Mouse (Mus musculus): ENCODE data around the gene Rbbp8nl. TPM values are rescaled to one million over a fixed set of nuclear protein-coding genes. Genes with fewer than 3 reads are reported as not detected.
A peak's percentile ranks its signal among the peaks of the same experiment; 100 is the strongest.

Gene Rbbp8nl
- polyA plus RNA-seq, 1 experiment, result not detected

DNA sequence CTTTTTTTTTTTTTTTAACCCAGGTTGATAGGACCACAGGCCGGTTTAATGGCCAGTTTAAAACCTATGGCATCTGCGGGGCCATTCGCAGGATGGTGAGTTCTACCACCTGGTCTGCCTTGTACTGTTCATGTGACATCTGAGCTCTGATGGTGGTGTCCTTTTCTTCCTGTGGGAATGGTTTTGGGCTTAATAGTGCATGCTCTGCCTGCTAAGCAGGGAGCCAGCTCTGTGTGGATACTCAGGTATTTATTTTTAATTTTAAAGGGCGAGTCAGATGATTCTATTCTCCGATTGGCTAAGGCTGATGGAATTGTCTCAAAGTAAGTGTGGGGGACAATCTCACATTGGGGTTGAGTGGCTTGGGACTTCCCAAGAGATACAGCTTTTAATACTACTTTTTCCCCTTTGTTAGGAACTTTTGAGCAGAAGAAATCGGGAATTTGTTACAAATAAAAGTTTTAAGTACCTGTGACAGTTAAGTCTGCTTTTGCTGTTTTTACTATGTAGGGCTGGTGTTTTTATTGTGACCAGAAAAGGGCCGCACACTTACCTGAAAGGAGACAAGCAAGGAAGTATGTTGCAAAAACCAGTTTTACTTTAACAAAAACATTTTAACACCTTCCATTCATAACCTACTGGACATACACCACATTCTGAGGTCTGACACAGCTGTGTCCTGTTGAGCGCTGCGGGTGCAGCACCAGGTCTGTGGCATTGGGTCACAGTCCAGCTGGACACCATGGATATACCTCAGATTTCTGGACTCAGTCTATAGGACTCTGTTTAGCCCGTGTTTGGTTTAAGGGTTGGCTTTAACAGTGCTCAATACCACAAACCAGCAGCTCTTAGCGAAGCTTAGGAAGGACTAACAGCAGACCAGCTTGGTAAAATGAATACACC lies 31.5 kb downstream of the Rbbp8nl start:
- Histone ChIP-seq H3K27me3 (ENCODE audit: control insufficient read depth, insufficient read depth, insufficient read length) (no peaks in the 10 kb centered on the region), H3ac (ENCODE audit: control insufficient read depth, insufficient read length, low read depth) (peak overlapping the region; percentile 97), H3K79me2 (ENCODE audit: control insufficient read depth, insufficient read depth) (peaks cover 42% of the 10 kb centered on the region), H3K4me3 (ENCODE audit: insufficient read depth, poor library complexity, severe bottlenecking) (peak overlapping the region; percentile 96), H3K36me3 (ENCODE audit: control insufficient read depth, insufficient read depth) (peaks cover 44% of the 10 kb centered on the region), H3K79me3 (ENCODE audit: low read depth) (peaks cover 24% of the 10 kb centered on the region)
- TF ChIP-seq CTCF (IDR thresholded peaks at IDR 0.05; ENCODE audit: control insufficient read depth, insufficient read depth, insufficient read length) (no peak), USF1 (IDR thresholded peaks at IDR 0.05; ENCODE audit: low read depth) (no peak), CEBPB (IDR thresholded peaks at IDR 0.05; ENCODE audit: low read depth) (no peak), FOSL1 (IDR thresholded peaks at IDR 0.05; ENCODE audit: insufficient read depth, low read length, poor library complexity, severe bottlenecking) (no peak), MYOG (IDR thresholded peaks at IDR 0.05; ENCODE audit: control insufficient read depth, extremely low read depth, insufficient read length) (no peak), MAX (IDR thresholded peaks at IDR 0.05) (no peak), MYOD1 (IDR thresholded peaks at IDR 0.05; ENCODE audit: control insufficient read depth, insufficient read length, low read depth) (no peak)

GRCm38 (mm10) chr2:180257001-180257521 lies 32.6 kb downstream of the Rbbp8nl start, which contains the start of gene Rps21:
Gene Rps21, plus strand, starts transcription at chr2:180257377.
- peak within 1 kb of the TSS; percentile 96 for H3K4me3 ChIP-seq (ENCODE audit: insufficient read depth, poor library complexity, severe bottlenecking)
- peaks cover 42% of the 10 kb centered on the region for H3K79me2 ChIP-seq (ENCODE audit: control insufficient read depth, insufficient read depth)
- H3ac ChIP-seq (ENCODE audit: control insufficient read depth, insufficient read length, low read depth), result peak within 1 kb of the TSS; percentile 97
- H3K36me3 ChIP-seq (ENCODE audit: control insufficient read depth, insufficient read depth), result peaks cover 43% of the 10 kb centered on the region
- no peak for TF ChIP-seq FOSL1 (IDR thresholded peaks at IDR 0.05; ENCODE audit: insufficient read depth, low read length, poor library complexity, severe bottlenecking)
- TF ChIP-seq MAX (IDR thresholded peaks at IDR 0.05), result peak; percentile 78
- no peaks in the 10 kb centered on the region for H3K27me3 ChIP-seq (ENCODE audit: control insufficient read depth, insufficient read depth, insufficient read length)
- peaks cover 24% of the 10 kb centered on the region for H3K79me3 ChIP-seq (ENCODE audit: low read depth)

DNA sequence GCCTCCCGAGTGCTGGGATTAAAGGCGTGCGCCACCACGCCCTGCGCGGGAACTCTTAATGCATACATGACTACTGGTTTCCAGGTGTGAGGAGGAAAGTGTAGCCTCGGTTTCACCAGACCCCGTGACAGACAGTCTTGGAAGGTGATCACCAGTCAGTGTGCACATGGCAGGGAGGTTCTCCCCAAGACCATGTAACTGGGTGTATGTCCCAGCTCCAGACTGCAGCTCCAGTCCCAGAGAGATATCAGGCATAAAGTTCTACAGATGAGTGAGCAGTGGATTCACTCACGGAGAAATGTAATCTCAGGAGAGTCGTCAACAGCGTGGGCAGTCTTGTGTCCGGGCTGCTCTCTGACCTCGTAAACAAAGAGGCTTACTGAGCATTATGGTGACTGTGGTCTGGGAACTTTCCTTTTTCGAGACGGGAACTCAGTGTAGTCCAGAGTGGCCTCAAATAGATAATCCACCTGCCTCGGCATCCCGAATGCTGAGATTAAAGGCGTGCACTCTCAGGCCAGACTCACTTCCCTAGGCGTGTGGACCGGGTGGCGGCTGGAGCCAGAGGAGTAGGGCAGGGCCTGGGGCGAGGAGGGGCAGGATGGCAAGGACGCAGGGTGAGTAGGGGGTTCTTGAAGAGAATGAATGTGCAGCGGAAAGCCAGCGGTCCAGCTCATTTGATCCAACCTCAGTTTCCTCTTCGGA lies 33.2 kb downstream of the Rbbp8nl start:
- Histone ChIP-seq H3K79me3 (ENCODE audit: low read depth) (peaks cover 24% of the 10 kb centered on the region), H3K36me3 (ENCODE audit: control insufficient read depth, insufficient read depth) (peaks cover 38% of the 10 kb centered on the region), H3ac (ENCODE audit: control insufficient read depth, insufficient read length, low read depth) (peak overlapping the region; percentile 90), H3K4me3 (ENCODE audit: insufficient read depth, poor library complexity, severe bottlenecking) (peak overlapping the region; percentile 96), H3K79me2 (ENCODE audit: control insufficient read depth, insufficient read depth) (peaks cover 42% of the 10 kb centered on the region), H3K27me3 (ENCODE audit: control insufficient read depth, insufficient read depth, insufficient read length) (no peaks in the 10 kb centered on the region)
- TF ChIP-seq USF1 (IDR thresholded peaks at IDR 0.05; ENCODE audit: low read depth) (no peak), MYOG (IDR thresholded peaks at IDR 0.05; ENCODE audit: control insufficient read depth, extremely low read depth, insufficient read length) (no peak), MYOD1 (IDR thresholded peaks at IDR 0.05; ENCODE audit: control insufficient read depth, insufficient read length, low read depth) (no peak), CTCF (IDR thresholded peaks at IDR 0.05; ENCODE audit: control insufficient read depth, insufficient read depth, insufficient read length) (no peak), FOSL1 (IDR thresholded peaks at IDR 0.05; ENCODE audit: insufficient read depth, low read length, poor library complexity, severe bottlenecking) (no peak), CEBPB (IDR thresholded peaks at IDR 0.05; ENCODE audit: low read depth) (no peak), MAX (IDR thresholded peaks at IDR 0.05) (no peak)

GRCm38 (mm10) chr2:180255701-180256100 lies 34.0 kb downstream of the Rbbp8nl start:
- peaks cover 32% of the 10 kb centered on the region for H3K36me3 ChIP-seq (ENCODE audit: control insufficient read depth, insufficient read depth)
- peaks cover 24% of the 10 kb centered on the region for H3K79me3 ChIP-seq (ENCODE audit: low read depth)
- H3K4me3 ChIP-seq (ENCODE audit: insufficient read depth, poor library complexity, severe bottlenecking), result no peak overlapping the region
- no peak overlapping the region for H3ac ChIP-seq (ENCODE audit: control insufficient read depth, insufficient read length, low read depth)
- peaks cover 42% of the 10 kb centered on the region for H3K79me2 ChIP-seq (ENCODE audit: control insufficient read depth, insufficient read depth)
- H3K27me3 ChIP-seq (ENCODE audit: control insufficient read depth, insufficient read depth, insufficient read length), result no peaks in the 10 kb centered on the region
- TF ChIP-seq MAX (IDR thresholded peaks at IDR 0.05) (no peak), MYOD1 (IDR thresholded peaks at IDR 0.05; ENCODE audit: control insufficient read depth, insufficient read length, low read depth) (no peak), CTCF (IDR thresholded peaks at IDR 0.05; ENCODE audit: control insufficient read depth, insufficient read depth, insufficient read length) (no peak), USF1 (IDR thresholded peaks at IDR 0.05; ENCODE audit: low read depth) (no peak), MYOG (IDR thresholded peaks at IDR 0.05; ENCODE audit: control insufficient read depth, extremely low read depth, insufficient read length) (no peak), FOSL1 (IDR thresholded peaks at IDR 0.05; ENCODE audit: insufficient read depth, low read length, poor library complexity, severe bottlenecking) (no peak), CEBPB (IDR thresholded peaks at IDR 0.05; ENCODE audit: low read depth) (no peak)

DNA sequence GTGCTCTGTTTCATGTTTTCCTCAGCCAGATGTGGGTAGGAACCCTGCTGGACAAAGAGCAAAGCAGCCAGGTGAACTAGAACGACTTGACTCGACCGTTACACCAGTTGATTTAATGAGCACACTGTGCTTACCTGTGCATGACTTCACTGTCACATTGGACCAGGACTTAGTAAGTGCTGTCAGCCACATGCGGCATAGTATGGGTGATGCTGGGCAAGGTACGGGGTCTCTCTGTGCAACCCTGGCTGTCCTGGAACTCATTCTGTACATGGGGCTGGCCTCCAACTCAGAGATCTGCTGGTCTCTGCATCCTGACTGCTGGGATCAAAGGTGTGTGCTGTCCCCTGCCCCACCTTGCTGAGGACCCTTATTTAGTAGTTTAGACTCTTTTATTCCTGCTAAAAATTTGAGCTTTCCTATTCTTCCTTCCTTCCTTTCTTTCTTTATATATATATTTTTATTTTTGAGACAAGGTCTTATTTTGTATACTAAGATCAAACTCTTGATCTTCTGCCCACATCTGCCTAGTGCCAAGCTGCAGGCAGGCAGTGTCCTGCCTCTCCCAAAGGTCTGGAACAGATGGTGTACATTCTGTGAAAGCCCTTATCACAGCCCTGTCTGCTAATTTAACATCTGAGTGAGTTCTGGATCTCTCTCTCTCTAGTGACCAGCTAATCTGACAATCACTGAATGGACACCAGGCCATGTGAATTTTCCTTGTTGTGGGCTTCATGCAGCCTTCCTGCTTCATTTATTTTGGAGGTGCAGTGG lies 35.1 kb downstream of the Rbbp8nl start:
- H3K27me3 ChIP-seq (ENCODE audit: control insufficient read depth, insufficient read depth, insufficient read length), result no peaks in the 10 kb centered on the region
- peaks cover 21% of the 10 kb centered on the region for H3K36me3 ChIP-seq (ENCODE audit: control insufficient read depth, insufficient read depth)
- peaks cover 24% of the 10 kb centered on the region for H3K79me3 ChIP-seq (ENCODE audit: low read depth)
- peaks cover 40% of the 10 kb centered on the region for H3K79me2 ChIP-seq (ENCODE audit: control insufficient read depth, insufficient read depth)
- no peak overlapping the region for H3ac ChIP-seq (ENCODE audit: control insufficient read depth, insufficient read length, low read depth)
- H3K4me3 ChIP-seq (ENCODE audit: insufficient read depth, poor library complexity, severe bottlenecking), result no peak overlapping the region
- TF ChIP-seq CEBPB (IDR thresholded peaks at IDR 0.05; ENCODE audit: low read depth) (no peak), FOSL1 (IDR thresholded peaks at IDR 0.05; ENCODE audit: insufficient read depth, low read length, poor library complexity, severe bottlenecking) (no peak), CTCF (IDR thresholded peaks at IDR 0.05; ENCODE audit: control insufficient read depth, insufficient read depth, insufficient read length) (no peak), MYOG (IDR thresholded peaks at IDR 0.05; ENCODE audit: control insufficient read depth, extremely low read depth, insufficient read length) (no peak), USF1 (IDR thresholded peaks at IDR 0.05; ENCODE audit: low read depth) (no peak), MYOD1 (IDR thresholded peaks at IDR 0.05; ENCODE audit: control insufficient read depth, insufficient read length, low read depth) (no peak), MAX (IDR thresholded peaks at IDR 0.05) (no peak)
